ENCODE assay signal across 29 mouse cellular contexts in the genomic region with DNA sequence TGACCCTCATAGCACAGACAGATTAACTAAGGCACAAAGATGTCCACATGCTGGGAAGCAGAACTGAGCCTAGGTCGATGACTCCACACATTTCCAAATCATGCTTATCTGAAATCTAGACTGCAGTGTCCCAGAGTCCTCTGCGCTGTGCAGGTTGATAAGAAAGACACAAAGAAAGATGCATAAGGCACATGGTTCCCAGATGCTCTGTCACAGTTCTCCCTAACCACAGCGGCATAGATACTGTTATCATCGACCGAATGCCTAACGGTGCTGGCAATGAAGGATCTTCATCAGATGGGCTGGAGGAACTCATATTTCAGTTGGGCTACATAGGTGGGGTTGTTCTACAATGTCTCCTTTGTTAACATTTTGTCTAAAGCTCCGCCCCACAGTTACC. TPM values are rescaled to one million over a fixed set of nuclear protein-coding genes. Genes with fewer than 3 reads are reported as not detected.
A peak's percentile ranks its signal among the peaks of the same experiment; 100 is the strongest.
DNase-seq lines count a peak whose midpoint lies in the region; ATAC-seq lines count a peak whose summit lies in the region.
"Had no signal": no experiment of that assay in that cellular context is flagged by ENCODE, and none has a peak within 500 bp of the region (broad histone marks: within the 10 kb centered on the region; RNA-seq: fewer than 3 reads in every experiment).

No protein-coding gene starts in this region.

- WGBS in liver, embryonic 13.5 days (ENCODE audit: insufficient replicate concordance): 44% methylated on average over 7 of the region's 7 CpGs

- no peaks in the 10 kb centered on the region for H3K27me3 ChIP-seq in liver, embryonic 13.5 days
- H3K27me3 ChIP-seq: embryonic facial prominence, embryonic 13.5 days; hindbrain, embryonic 15.5 days; limb, embryonic 12.5 days had no signal

- H3K4me3 ChIP-seq in liver, embryonic 13.5 days (replicated peaks): no peak overlapping the region
- H3K4me3 ChIP-seq: embryonic facial prominence, embryonic 13.5 days; erythroblast, embryonic 14.5 days; hindbrain, embryonic 10.5 days; hindbrain, embryonic 15.5 days; layer of hippocampus, adult 2 months; left cerebral cortex, adult 2 months; limb, embryonic 12.5 days had no signal

- H3K4me1 ChIP-seq in liver, embryonic 13.5 days (replicated peaks): no peaks in the 10 kb centered on the region
- H3K4me1 ChIP-seq: embryonic facial prominence, embryonic 13.5 days; hindbrain, embryonic 15.5 days; limb, embryonic 12.5 days had no signal

- H3K9me3 ChIP-seq in liver, embryonic 13.5 days (replicated peaks): no peaks in the 10 kb centered on the region
- H3K9me3 ChIP-seq: embryonic facial prominence, embryonic 13.5 days; hindbrain, embryonic 10.5 days; hindbrain, embryonic 15.5 days; limb, embryonic 12.5 days had no signal

- H3K36me3 ChIP-seq in liver, embryonic 13.5 days: no peaks in the 10 kb centered on the region
- H3K36me3 ChIP-seq: embryonic facial prominence, embryonic 13.5 days; hindbrain, embryonic 10.5 days; hindbrain, embryonic 15.5 days; limb, embryonic 12.5 days had no signal

- peak; percentile 47; the same call in 1 of the 2 replicates for ATAC-seq in liver, embryonic 13.5 days (ENCODE audit: low read depth)
- peak; percentile 37 for ATAC-seq in erythroblast, adult 5-6 weeks (replicated peaks; ENCODE audit: low FRiP score, poor library complexity, severe bottlenecking)
- ATAC-seq in megakaryocyte, adult 5-6 weeks (ENCODE audit: poor library complexity, severe bottlenecking): peak; percentile 35; the same call in 1 of the 2 replicates
- ATAC-seq: forebrain, embryonic 14.5 days; inflammation-experienced regulatory T-cells, adult 6 months; Patski had no signal

- no peak overlapping the region for H3K27ac ChIP-seq in liver, embryonic 13.5 days
- H3K27ac ChIP-seq: embryonic facial prominence, embryonic 13.5 days; hindbrain, embryonic 10.5 days; hindbrain, embryonic 15.5 days; layer of hippocampus, adult 2 months; left cerebral cortex, adult 2 months; limb, embryonic 12.5 days; liver, embryonic 14.5 days had no signal

- H3K9ac ChIP-seq in liver, embryonic 13.5 days: no peak overlapping the region
- H3K9ac ChIP-seq: embryonic facial prominence, embryonic 13.5 days; hindbrain, embryonic 15.5 days; limb, embryonic 12.5 days; liver, embryonic 14.5 days had no signal

- no peak overlapping the region for H3K4me2 ChIP-seq in liver, embryonic 13.5 days
- H3K4me2 ChIP-seq: embryonic facial prominence, embryonic 13.5 days; hindbrain, embryonic 15.5 days; limb, embryonic 12.5 days had no signal

- DNase-seq in liver, embryonic 13.5 days: no peak
- no peak for DNase-seq in liver
- DNase-seq in embryo, embryonic 10.5 days (ENCODE audit: low spot score): no peak
- DNase-seq in gastrocnemius, postnatal 10 days: no peak
- DNase-seq in spleen, postnatal 10 days (ENCODE audit: low spot score in 2 of 2): no peak
- DNase-seq: adrenal gland, postnatal 10 days; B cell, adult 2 months; cerebellum, adult 8-10 months; cerebellum, postnatal 25 days; heart, postnatal 14 days; kidney, adult 2 months; kidney, postnatal 36 days; lung, postnatal 36 days; midbrain, embryonic 14.5 days; thymus, postnatal 14 days had no signal

RNA-seq across cellular contexts. Expression of a gene that starts 49.5 kb away (rescaled TPM):
- polyA plus RNA-seq in liver, embryonic 13.5 days (2015; fragmentation: Nextera tagmentation; extraction: Ambion mirVana): 0.50 TPM in 2 replicates
- 237 and 297 TPM in 2 replicates for total RNA-seq in erythroblast, adult 5-6 weeks (2015; ENCODE audit: low replicate concordance)
- 556 and 560 TPM in 2 replicates for total RNA-seq in erythroblast, adult 5-6 weeks (2017; ENCODE audit: low replicate concordance)
- 165 and 167 TPM in 2 replicates for total RNA-seq in megakaryocyte, adult 5-6 weeks (2015)
- 226 and 236 TPM in 2 replicates for total RNA-seq in megakaryocyte, adult 5-6 weeks (2017)
- total RNA-seq in gastrocnemius, postnatal 10 days (2021): 1 to 10 TPM; 2.3 to 3.6 TPM
- polyA plus RNA-seq: erythroblast, embryonic 14.5 days; hindbrain, embryonic 10.5 days; limb, embryonic 12.5 days; neural tube, embryonic 11.5 days had no signal

Comparison
In these comparisons a context has a peak if more than half of its experiments do, and no peak if none do; other contexts are left out.
1. RNA of a gene that starts 49.5 kb away (total RNA-seq): 237 to 560 TPM in erythroblast, adult 5-6 weeks and 165 to 236 TPM in megakaryocyte, adult 5-6 weeks; 2.3 to 3.6 TPM in gastrocnemius, postnatal 10 days; every median in the first group is over 10 times any median in the second.
2. Peak in every context shown above with its lines, with median percentiles within 50 percentile points of each other: ATAC-seq.